In genomic region chr4:129622120-129622802, GRCm38 (mm10) we compare ENCODE assay signal across 8 mouse cellular contexts. TPM values are rescaled to one million over a fixed set of nuclear protein-coding genes. Genes with fewer than 3 reads are reported as not detected.
A peak's percentile ranks its signal among the peaks of the same experiment; 100 is the strongest.
DNase-seq lines count a peak whose midpoint lies in the region; ATAC-seq and TF ChIP-seq lines count a peak whose summit lies in the region.

No protein-coding gene starts in this region.

- peaks cover 3% of the 10 kb centered on the region for H3K36me3 ChIP-seq in heart, embryonic 11.5 days (ENCODE audit: control insufficient read depth, insufficient read depth, low read length)
- peaks cover 4% of the 10 kb centered on the region; the same call in 1 of the 2 replicates for H3K36me3 ChIP-seq in forebrain, embryonic 16.5 days (ENCODE audit: control insufficient read depth, insufficient read depth)
- H3K36me3 ChIP-seq in liver, embryonic 15.5 days (replicated peaks), result peaks cover 16% of the 10 kb centered on the region

- H3K4me3 ChIP-seq in heart, embryonic 11.5 days (ENCODE audit: low read depth, low read length), result peak overlapping the region; percentile 69; the same call in 1 of the 2 replicates
- peak overlapping the region; percentile 83 for H3K4me3 ChIP-seq in bone marrow macrophage, adult 2 months (ENCODE audit: insufficient read depth, low read length)
- H3K4me3 ChIP-seq in forebrain, embryonic 16.5 days (replicated peaks; ENCODE audit: low read length), result peak overlapping the region; percentile 62; the same call in 1 of the 2 replicates
- H3K4me3 ChIP-seq in liver, embryonic 15.5 days (replicated peaks), result no peak overlapping the region

- no peak overlapping the region for H3K27ac ChIP-seq in heart, embryonic 11.5 days (ENCODE audit: low read depth, low read length)
- no peak overlapping the region for H3K27ac ChIP-seq in bone marrow macrophage, adult 2 months (ENCODE audit: insufficient read depth, low read depth, low read length)
- H3K27ac ChIP-seq in forebrain, embryonic 16.5 days (ENCODE audit: low read length), result no peak overlapping the region
- no peak overlapping the region for H3K27ac ChIP-seq in liver, embryonic 15.5 days (replicated peaks)

- ATAC-seq in heart, embryonic 11.5 days (replicated peaks; ENCODE audit: insufficient number of reproducible peaks, low FRiP score, low TSS enrichment), result no peak
- no peak for ATAC-seq in forebrain, embryonic 16.5 days
- no peak for ATAC-seq in liver, embryonic 15.5 days (ENCODE audit: insufficient read depth)

- peak overlapping the region; percentile 84 for H3K4me2 ChIP-seq in heart, embryonic 11.5 days
- peak overlapping the region; percentile 79 for H3K4me2 ChIP-seq in forebrain, embryonic 16.5 days (ENCODE audit: low read length)
- peak overlapping the region; percentile 84 for H3K4me2 ChIP-seq in liver, embryonic 15.5 days

- H3K27me3 ChIP-seq in heart, embryonic 11.5 days (ENCODE audit: control insufficient read depth, insufficient read depth, low read length), result no peaks in the 10 kb centered on the region
- H3K27me3 ChIP-seq in forebrain, embryonic 16.5 days (replicated peaks; ENCODE audit: control insufficient read depth, insufficient read depth, low read length), result no peaks in the 10 kb centered on the region
- no peaks in the 10 kb centered on the region for H3K27me3 ChIP-seq in liver, embryonic 15.5 days

- intact Hi-C loops in heart, postnatal 36 days (cut with DNase I), result no loop called here
- intact Hi-C loops in left cerebral cortex, postnatal 36 days (cut with DNase I), result no loop called here

- 63% methylated on average over 11 of the region's 11 CpGs for WGBS in heart, embryonic 11.5 days (ENCODE audit: insufficient replicate concordance)
- 79% methylated on average over 11 of the region's 11 CpGs for WGBS in forebrain, embryonic 16.5 days
- 74% methylated on average over 11 of the region's 11 CpGs for WGBS in liver, embryonic 15.5 days (ENCODE audit: insufficient replicate concordance)

- DNase-seq in heart, postnatal 36 days, result no peak
- DNase-seq in embryo, embryonic 11 days, result no peak
- DNase-seq in ovary, adult 18-20 months (ENCODE audit: low spot score), result no peak
- no peak for DNase-seq in left cerebral cortex, postnatal 36 days (ENCODE audit: low spot score in 2 of 2)

- H3K4me1 ChIP-seq in heart, embryonic 11.5 days (ENCODE audit: control insufficient read depth, insufficient read depth, low read length), result peaks cover 29% of the 10 kb centered on the region
- H3K4me1 ChIP-seq in bone marrow macrophage, adult 2 months (ENCODE audit: control insufficient read depth, insufficient read depth, low read length), result peaks cover 28% of the 10 kb centered on the region
- H3K4me1 ChIP-seq in forebrain, embryonic 16.5 days (replicated peaks; ENCODE audit: control insufficient read depth, insufficient read depth, low read length), result peaks cover 51% of the 10 kb centered on the region
- peaks cover 76% of the 10 kb centered on the region for H3K4me1 ChIP-seq in liver, embryonic 15.5 days (replicated peaks)

- TF ChIP-seq POLR2A in bone marrow macrophage, adult 2 months (IDR thresholded peaks at IDR 0.05; ENCODE audit: borderline replicate concordance, low read depth, low read length), result no peak

- TF ChIP-seq CTCF in bone marrow macrophage, adult 2 months (IDR thresholded peaks at IDR 0.05; ENCODE audit: low read depth, low read length), result no peak

- no peak overlapping the region; the same call in 1 of the 2 replicates for H3K9ac ChIP-seq in heart, embryonic 11.5 days (ENCODE audit: low read depth, low read length)
- H3K9ac ChIP-seq in forebrain, embryonic 16.5 days (replicated peaks; ENCODE audit: low read depth, low read length), result peak overlapping the region; percentile 72
- no peak overlapping the region for H3K9ac ChIP-seq in liver, embryonic 15.5 days

- H3K9me3 ChIP-seq in heart, embryonic 11.5 days (replicated peaks; ENCODE audit: control insufficient read depth, low read length), result no peaks in the 10 kb centered on the region
- no peaks in the 10 kb centered on the region for H3K9me3 ChIP-seq in forebrain, embryonic 16.5 days (ENCODE audit: control insufficient read depth, low read length)
- H3K9me3 ChIP-seq in liver, embryonic 15.5 days (replicated peaks), result no peaks in the 10 kb centered on the region

RNA-seq across cellular contexts. Expression of gene Ccdc28b, which starts 1.5 kb away (rescaled TPM):
- 41.4 and 46.5 TPM in 2 replicates for polyA plus RNA-seq in heart, embryonic 11.5 days (2014; fragmentation: Nextera tagmentation; extraction: Ambion mirVana)
- 10 to 100 TPM; 21.1 to 26.9 TPM for total RNA-seq in heart, postnatal 36 days (2021)
- polyA plus RNA-seq in bone marrow macrophage, adult 2 months (2012; ENCODE audit: insufficient read depth, insufficient read length, missing spikeins), result 39.0 and 42.3 TPM in 2 replicates
- polyA plus RNA-seq in forebrain, embryonic 16.5 days (2015; fragmentation: Nextera tagmentation; extraction: Ambion mirVana), result 109 and 133 TPM in 2 replicates
- 10.3 and 12.2 TPM in 2 replicates for polyA plus RNA-seq in liver, embryonic 15.5 days (2015; fragmentation: Nextera tagmentation; extraction: Ambion mirVana)
- total RNA-seq in left cerebral cortex, postnatal 36 days (2021), result 10 to 100 TPM; 53.7 to 60.8 TPM

RNA-seq across cellular contexts. Expression of gene Iqcc, which starts 3.4 kb away (rescaled TPM):
- polyA plus RNA-seq in heart, embryonic 11.5 days (2014; fragmentation: Nextera tagmentation; extraction: Ambion mirVana), result 23.3 and 24.5 TPM in 2 replicates
- total RNA-seq in heart, postnatal 36 days (2021), result 10 to 100 TPM; 14.4 to 18.7 TPM
- polyA plus RNA-seq in bone marrow macrophage, adult 2 months (2012; ENCODE audit: insufficient read depth, insufficient read length, missing spikeins), result 13.6 and 14.0 TPM in 2 replicates
- 30.7 and 37.0 TPM in 2 replicates for polyA plus RNA-seq in forebrain, embryonic 16.5 days (2015; fragmentation: Nextera tagmentation; extraction: Ambion mirVana)
- polyA plus RNA-seq in liver, embryonic 15.5 days (2015; fragmentation: Nextera tagmentation; extraction: Ambion mirVana), result 7.3 and 9.5 TPM in 2 replicates
- 10 to 100 TPM; 27.5 to 36.2 TPM for total RNA-seq in left cerebral cortex, postnatal 36 days (2021)

RNA-seq across cellular contexts. Expression of gene Dcdc2b, which starts 8.2 kb away (rescaled TPM):
- polyA plus RNA-seq in heart, embryonic 11.5 days (2014; fragmentation: Nextera tagmentation; extraction: Ambion mirVana), result 1.1 and 2.7 TPM in 2 replicates
- total RNA-seq in heart, postnatal 36 days (2021), result under 1 TPM; 0.44 to 0.95 TPM
- polyA plus RNA-seq in bone marrow macrophage, adult 2 months (2012; ENCODE audit: insufficient read depth, insufficient read length, missing spikeins), result 1.8 and 2.3 TPM in 2 replicates
- polyA plus RNA-seq in forebrain, embryonic 16.5 days (2015; fragmentation: Nextera tagmentation; extraction: Ambion mirVana), result 2.6 and 4.0 TPM in 2 replicates
- 0.70 and 0.86 TPM in 2 replicates for polyA plus RNA-seq in liver, embryonic 15.5 days (2015; fragmentation: Nextera tagmentation; extraction: Ambion mirVana)
- 1 to 10 TPM; 2.9 to 7.7 TPM for total RNA-seq in left cerebral cortex, postnatal 36 days (2021)

RNA-seq across cellular contexts. Expression of gene Txlna, which starts 18.6 kb away (rescaled TPM):
- 58.3 and 60.2 TPM in 2 replicates for polyA plus RNA-seq in heart, embryonic 11.5 days (2014; fragmentation: Nextera tagmentation; extraction: Ambion mirVana)
- total RNA-seq in heart, postnatal 36 days (2021), result 10 to 100 TPM; 23.9 to 32.0 TPM
- 39.8 and 45.7 TPM in 2 replicates for polyA plus RNA-seq in bone marrow macrophage, adult 2 months (2012; ENCODE audit: insufficient read depth, insufficient read length, missing spikeins)
- polyA plus RNA-seq in forebrain, embryonic 16.5 days (2015; fragmentation: Nextera tagmentation; extraction: Ambion mirVana), result 68.1 and 72.8 TPM in 2 replicates
- polyA plus RNA-seq in liver, embryonic 15.5 days (2015; fragmentation: Nextera tagmentation; extraction: Ambion mirVana), result 23.0 and 26.7 TPM in 2 replicates
- 10 to 100 TPM; 40.2 to 45.3 TPM for total RNA-seq in left cerebral cortex, postnatal 36 days (2021)

RNA-seq across cellular contexts. Expression of gene Tmem234, which starts 21.8 kb away (rescaled TPM):
- 170 and 177 TPM in 2 replicates for polyA plus RNA-seq in heart, embryonic 11.5 days (2014; fragmentation: Nextera tagmentation; extraction: Ambion mirVana)
- 10 to 100 TPM; 42.7 to 43.6 TPM for total RNA-seq in heart, postnatal 36 days (2021)
- polyA plus RNA-seq in bone marrow macrophage, adult 2 months (2012; ENCODE audit: insufficient read depth, insufficient read length, missing spikeins), result 137 and 140 TPM in 2 replicates
- 139 and 164 TPM in 2 replicates for polyA plus RNA-seq in forebrain, embryonic 16.5 days (2015; fragmentation: Nextera tagmentation; extraction: Ambion mirVana)
- 113 and 115 TPM in 2 replicates for polyA plus RNA-seq in liver, embryonic 15.5 days (2015; fragmentation: Nextera tagmentation; extraction: Ambion mirVana)
- total RNA-seq in left cerebral cortex, postnatal 36 days (2021), result 10 to 100 TPM; 92.2 to 93.7 TPM
